In genomic region chr11:73001029-73001428, GRCm38 (mm10) we compare ENCODE assay signal across 10 mouse cellular contexts. TPM values are rescaled to one million over a fixed set of nuclear protein-coding genes. Genes with fewer than 3 reads are reported as not detected.
A peak's percentile ranks its signal among the peaks of the same experiment; 100 is the strongest.
DNase-seq lines count a peak whose midpoint lies in the region; ATAC-seq and TF ChIP-seq lines count a peak whose summit lies in the region.
"Had no signal": no experiment of that assay in that cellular context is flagged by ENCODE, and none has a peak within 500 bp of the region (broad histone marks: within the 10 kb centered on the region; RNA-seq: fewer than 3 reads in every experiment).

No protein-coding gene starts in this region.

- H3K9me3 ChIP-seq in hindbrain, embryonic 10.5 days = peaks cover 2% of the 10 kb centered on the region; the same call in 1 of the 2 replicates
- H3K9me3 ChIP-seq in hindbrain, embryonic 12.5 days (replicated peaks) = no peaks in the 10 kb centered on the region
- no peaks in the 10 kb centered on the region for H3K9me3 ChIP-seq in MEL (replicated peaks; ENCODE audit: insufficient read depth, low read length)
- no peaks in the 10 kb centered on the region for H3K9me3 ChIP-seq in hindbrain, postnatal 0 days (ENCODE audit: low read length)
- no peaks in the 10 kb centered on the region for H3K9me3 ChIP-seq in limb, embryonic 10.5 days (replicated peaks)
- H3K9me3 ChIP-seq: embryonic facial prominence, embryonic 12.5 days; lung, embryonic 15.5 days had no signal

- DNase-seq in hindbrain, embryonic 10.5 days (ENCODE audit: low spot score) = peak; percentile 65
- peak; percentile 89 for DNase-seq in MEL (ENCODE audit: low read depth, low spot score)
- DNase-seq in cerebellum, postnatal 25 days = peak; percentile 73 to 83
- peak; percentile 81 for DNase-seq in hindbrain, postnatal 0 days (ENCODE audit: low spot score)
- peak; percentile 66 for DNase-seq in limb, embryonic 10.5 days (ENCODE audit: low spot score)
- DNase-seq in natural killer cell, adult 2 months (ENCODE audit: low spot score in 2 of 2) = peak; percentile 46 to 69
- peak; percentile 74 for DNase-seq in thymus, postnatal 0 days (ENCODE audit: low spot score)

- no peak overlapping the region for H3K4me3 ChIP-seq in hindbrain, embryonic 10.5 days
- no peak overlapping the region for H3K4me3 ChIP-seq in hindbrain, embryonic 12.5 days
- H3K4me3 ChIP-seq in MEL (ENCODE audit: control insufficient read depth in 1 of 2, insufficient read depth in 1 of 2, low read depth in 2 of 2, low read length in 2 of 2) = peak overlapping the region in 1 of 2 experiments; percentile 22; a peak in 1 of 4 replicates
- H3K4me3 ChIP-seq in hindbrain, postnatal 0 days (ENCODE audit: low read length) = no peak overlapping the region
- H3K4me3 ChIP-seq in limb, embryonic 10.5 days = no peak overlapping the region
- H3K4me3 ChIP-seq: embryonic facial prominence, embryonic 12.5 days; lung, embryonic 15.5 days had no signal

- TF ChIP-seq POLR2A in MEL (IDR thresholded peaks at IDR 0.05; ENCODE audit: control insufficient read depth in 1 of 2, insufficient read depth in 1 of 2, low read depth in 1 of 2, low read length in 2 of 2, poor library complexity in 1 of 2) = no peak

- TF ChIP-seq CTCF in MEL (IDR thresholded peaks at IDR 0.05 in 2 of 3, conservative IDR thresholded peaks at IDR 0.05 in 1 of 3; ENCODE audit: control insufficient read depth in 1 of 3, insufficient read depth in 1 of 3, low read depth in 2 of 3, low read length in 3 of 3, poor library complexity in 1 of 3, severe bottlenecking in 1 of 3) = peak; percentile 97 to 99 (median 99)
- TF ChIP-seq CTCF in hindbrain, postnatal 0 days (IDR thresholded peaks at IDR 0.05; ENCODE audit: low read depth) = peak; percentile 92

- no peaks in the 10 kb centered on the region for H3K36me3 ChIP-seq in hindbrain, embryonic 10.5 days
- H3K36me3 ChIP-seq in hindbrain, embryonic 12.5 days = no peaks in the 10 kb centered on the region
- peaks cover 0 to 20% of the 10 kb centered on the region in 2 experiments; a peak in 2 of 4 replicates for H3K36me3 ChIP-seq in MEL (ENCODE audit: control insufficient read depth in 1 of 2, insufficient read depth in 2 of 2, low read length in 2 of 2)
- no peaks in the 10 kb centered on the region for H3K36me3 ChIP-seq in hindbrain, postnatal 0 days (ENCODE audit: insufficient read depth, low read length)
- no peaks in the 10 kb centered on the region for H3K36me3 ChIP-seq in limb, embryonic 10.5 days
- H3K36me3 ChIP-seq: embryonic facial prominence, embryonic 12.5 days; lung, embryonic 15.5 days had no signal

- no peaks in the 10 kb centered on the region for H3K79me2 ChIP-seq in MEL (ENCODE audit: control insufficient read depth, insufficient read depth, low read length, poor library complexity)

- ATAC-seq in hindbrain, embryonic 12.5 days (ENCODE audit: low FRiP score) = no peak
- ATAC-seq in hindbrain, postnatal 0 days = peak; percentile 62

- no peak overlapping the region for H3K27ac ChIP-seq in hindbrain, embryonic 10.5 days
- H3K27ac ChIP-seq in hindbrain, embryonic 12.5 days = no peak overlapping the region
- H3K27ac ChIP-seq in MEL (ENCODE audit: control insufficient read depth, low read depth, low read length) = no peak overlapping the region
- H3K27ac ChIP-seq in hindbrain, postnatal 0 days = no peak overlapping the region
- no peak overlapping the region for H3K27ac ChIP-seq in limb, embryonic 10.5 days
- H3K27ac ChIP-seq: embryonic facial prominence, embryonic 12.5 days; lung, embryonic 15.5 days had no signal

- no peak; the same call in none of the 2 replicates for TF ChIP-seq RAD21 in MEL (IDR thresholded peaks at IDR 0.05; ENCODE audit: low read depth, low read length)

- TF ChIP-seq EP300 in MEL (IDR thresholded peaks at IDR 0.05; ENCODE audit: low read depth in 1 of 2, low read length in 2 of 2) = 0 out of 4 replicates have a peak, but pooled peaks of 1 of the 2 experiments have one; percentile 21

- H3K4me2 ChIP-seq in hindbrain, embryonic 12.5 days (replicated peaks) = no peak overlapping the region
- H3K4me2 ChIP-seq in hindbrain, postnatal 0 days (ENCODE audit: low read depth, low read length) = no peak overlapping the region
- H3K4me2 ChIP-seq: embryonic facial prominence, embryonic 12.5 days; lung, embryonic 15.5 days had no signal

- 0 out of 2 replicates have a peak, but pooled peaks cover 10% of the 10 kb centered on the region for H3K27me3 ChIP-seq in hindbrain, embryonic 10.5 days (ENCODE audit: insufficient read depth, poor library complexity, severe bottlenecking)
- no peaks in the 10 kb centered on the region for H3K27me3 ChIP-seq in hindbrain, embryonic 12.5 days
- no peaks in the 10 kb centered on the region for H3K27me3 ChIP-seq in MEL (ENCODE audit: control insufficient read depth in 1 of 2, insufficient read depth in 2 of 2, low read length in 2 of 2)
- no peaks in the 10 kb centered on the region for H3K27me3 ChIP-seq in hindbrain, postnatal 0 days (ENCODE audit: insufficient read depth, low read length)
- H3K27me3 ChIP-seq in limb, embryonic 10.5 days (ENCODE audit: low read depth, poor library complexity, severe bottlenecking) = no peaks in the 10 kb centered on the region
- H3K27me3 ChIP-seq: embryonic facial prominence, embryonic 12.5 days; lung, embryonic 15.5 days had no signal

- no peak overlapping the region for H3K9ac ChIP-seq in hindbrain, embryonic 12.5 days
- H3K9ac ChIP-seq in MEL (ENCODE audit: control insufficient read depth, low read depth, low read length, poor library complexity, severe bottlenecking) = peak overlapping the region; percentile 51
- H3K9ac ChIP-seq in hindbrain, postnatal 0 days (replicated peaks; ENCODE audit: low read length) = no peak overlapping the region
- H3K9ac ChIP-seq: embryonic facial prominence, embryonic 12.5 days; lung, embryonic 15.5 days had no signal

- H3K4me1 ChIP-seq in hindbrain, embryonic 10.5 days (replicated peaks) = peaks cover 17% of the 10 kb centered on the region
- no peaks in the 10 kb centered on the region for H3K4me1 ChIP-seq in hindbrain, embryonic 12.5 days
- H3K4me1 ChIP-seq in MEL (ENCODE audit: control insufficient read depth in 1 of 2, insufficient read depth in 2 of 2, low read length in 2 of 2) = peaks cover 13 to 33% of the 10 kb centered on the region in 2 experiments
- H3K4me1 ChIP-seq in hindbrain, postnatal 0 days (ENCODE audit: insufficient read depth, low read length) = no peaks in the 10 kb centered on the region
- H3K4me1 ChIP-seq in limb, embryonic 10.5 days = peaks cover 9% of the 10 kb centered on the region
- H3K4me1 ChIP-seq: embryonic facial prominence, embryonic 12.5 days had no signal

- 14% methylated on average over 6 of the region's 6 CpGs for WGBS in hindbrain, embryonic 10.5 days
- 13% methylated on average over 6 of the region's 6 CpGs for WGBS in hindbrain, embryonic 12.5 days
- 13% methylated on average over 6 of the region's 6 CpGs for WGBS in hindbrain, postnatal 0 days
- 16% methylated on average over 6 of the region's 6 CpGs for WGBS in limb, embryonic 10.5 days

RNA-seq across cellular contexts. Expression of gene P2rx1, which starts 2.1 kb away (rescaled TPM):
- 0.83 and 1.8 TPM in 2 replicates for polyA plus RNA-seq in hindbrain, embryonic 10.5 days (2016; fragmentation: Nextera tagmentation; extraction: Ambion mirVana)
- 0.81 and 1.2 TPM in 2 replicates for polyA plus RNA-seq in hindbrain, embryonic 12.5 days (2016; fragmentation: Nextera tagmentation; extraction: Ambion mirVana)
- 3.0 and 3.1 TPM in 2 replicates for total RNA-seq in MEL (2012; rRNA removed)
- polyA plus RNA-seq in MEL (2012; ENCODE audit: insufficient read depth in 1 of 2, insufficient read length in 2 of 2, low read depth in 1 of 2, low replicate concordance in 2 of 2, missing spikeins in 1 of 2) = 1 to 10 TPM in 1 of 2 experiments, not detected in 1; 8.1 TPM
- 0.32 and 1.3 TPM in 2 replicates for total RNA-seq in hindbrain, postnatal 0 days (2014; rRNA removed)
- polyA plus RNA-seq in hindbrain, postnatal 0 days (2015; fragmentation: Nextera tagmentation; extraction: Ambion mirVana) = 0.45 and 0.60 TPM in 2 replicates
- polyA plus RNA-seq in limb, embryonic 10.5 days (2016; fragmentation: Nextera tagmentation; extraction: Ambion mirVana) = 0.68 and 0.84 TPM in 2 replicates
- 61.5 and 71.4 TPM in 2 replicates for polyA plus RNA-seq in thymus, postnatal 0 days (2015; fragmentation: Nextera tagmentation; extraction: Ambion mirVana)

RNA-seq across cellular contexts. Expression of gene Camkk1, which starts 17.8 kb away (rescaled TPM):
- 5.8 and 6.6 TPM in 2 replicates for polyA plus RNA-seq in hindbrain, embryonic 10.5 days (2016; fragmentation: Nextera tagmentation; extraction: Ambion mirVana)
- 13.3 and 13.6 TPM in 2 replicates for polyA plus RNA-seq in hindbrain, embryonic 12.5 days (2016; fragmentation: Nextera tagmentation; extraction: Ambion mirVana)
- total RNA-seq in MEL (2012; rRNA removed) = 5.3 and 5.8 TPM in 2 replicates
- polyA plus RNA-seq in MEL (2012; ENCODE audit: insufficient read depth in 1 of 2, insufficient read length in 2 of 2, low read depth in 1 of 2, low replicate concordance in 2 of 2, missing spikeins in 1 of 2) = 1 to 10 TPM in 1 of 2 experiments, not detected in 1; 6.6 TPM
- 27.4 and 32.5 TPM in 2 replicates for total RNA-seq in hindbrain, postnatal 0 days (2014; rRNA removed)
- polyA plus RNA-seq in hindbrain, postnatal 0 days (2015; fragmentation: Nextera tagmentation; extraction: Ambion mirVana) = 26.5 and 26.7 TPM in 2 replicates
- polyA plus RNA-seq in limb, embryonic 10.5 days (2016; fragmentation: Nextera tagmentation; extraction: Ambion mirVana) = 3.6 and 6.3 TPM in 2 replicates
- polyA plus RNA-seq in thymus, postnatal 0 days (2015; fragmentation: Nextera tagmentation; extraction: Ambion mirVana) = 18.8 and 19.6 TPM in 2 replicates

RNA-seq across cellular contexts. Expression of gene Atp2a3, which starts 40.1 kb away (rescaled TPM):
- polyA plus RNA-seq in hindbrain, embryonic 10.5 days (2016; fragmentation: Nextera tagmentation; extraction: Ambion mirVana) = 1.4 and 1.6 TPM in 2 replicates
- 2.2 and 2.4 TPM in 2 replicates for polyA plus RNA-seq in hindbrain, embryonic 12.5 days (2016; fragmentation: Nextera tagmentation; extraction: Ambion mirVana)
- 10.7 and 16.4 TPM in 2 replicates for total RNA-seq in MEL (2012; rRNA removed)
- 10 to 100 TPM in 1 of 2 experiments, not detected in 1; 49.9 TPM for polyA plus RNA-seq in MEL (2012; ENCODE audit: insufficient read depth in 1 of 2, insufficient read length in 2 of 2, low read depth in 1 of 2, low replicate concordance in 2 of 2, missing spikeins in 1 of 2)
- total RNA-seq in hindbrain, postnatal 0 days (2014; rRNA removed) = 2.4 and 4.6 TPM in 2 replicates
- polyA plus RNA-seq in hindbrain, postnatal 0 days (2015; fragmentation: Nextera tagmentation; extraction: Ambion mirVana) = 2.4 and 2.7 TPM in 2 replicates
- 1.0 and 1.5 TPM in 2 replicates for polyA plus RNA-seq in limb, embryonic 10.5 days (2016; fragmentation: Nextera tagmentation; extraction: Ambion mirVana)
- polyA plus RNA-seq in thymus, postnatal 0 days (2015; fragmentation: Nextera tagmentation; extraction: Ambion mirVana) = 102 and 111 TPM in 2 replicates

RNA-seq across cellular contexts. Expression of gene Ncbp3, which starts 46.6 kb away (rescaled TPM):
- polyA plus RNA-seq in hindbrain, embryonic 10.5 days (2016; fragmentation: Nextera tagmentation; extraction: Ambion mirVana) = 10.5 and 12.4 TPM in 2 replicates
- polyA plus RNA-seq in hindbrain, embryonic 12.5 days (2016; fragmentation: Nextera tagmentation; extraction: Ambion mirVana) = 13.4 and 13.5 TPM in 2 replicates
- 9.3 and 9.6 TPM in 2 replicates for total RNA-seq in MEL (2012; rRNA removed)
- 1 to 10 TPM in 1 of 2 experiments, not detected in 1; 8.4 TPM for polyA plus RNA-seq in MEL (2012; ENCODE audit: insufficient read depth in 1 of 2, insufficient read length in 2 of 2, low read depth in 1 of 2, low replicate concordance in 2 of 2, missing spikeins in 1 of 2)
- total RNA-seq in hindbrain, postnatal 0 days (2014; rRNA removed) = 5.2 and 6.9 TPM in 2 replicates
- polyA plus RNA-seq in hindbrain, postnatal 0 days (2015; fragmentation: Nextera tagmentation; extraction: Ambion mirVana) = 7.3 and 7.7 TPM in 2 replicates
- polyA plus RNA-seq in limb, embryonic 10.5 days (2016; fragmentation: Nextera tagmentation; extraction: Ambion mirVana) = 13.5 and 14.7 TPM in 2 replicates
- 9.0 and 13.3 TPM in 2 replicates for polyA plus RNA-seq in thymus, postnatal 0 days (2015; fragmentation: Nextera tagmentation; extraction: Ambion mirVana)
